Comparison of ENCODE assay signal across 18 mouse cellular contexts in the genomic region with DNA sequence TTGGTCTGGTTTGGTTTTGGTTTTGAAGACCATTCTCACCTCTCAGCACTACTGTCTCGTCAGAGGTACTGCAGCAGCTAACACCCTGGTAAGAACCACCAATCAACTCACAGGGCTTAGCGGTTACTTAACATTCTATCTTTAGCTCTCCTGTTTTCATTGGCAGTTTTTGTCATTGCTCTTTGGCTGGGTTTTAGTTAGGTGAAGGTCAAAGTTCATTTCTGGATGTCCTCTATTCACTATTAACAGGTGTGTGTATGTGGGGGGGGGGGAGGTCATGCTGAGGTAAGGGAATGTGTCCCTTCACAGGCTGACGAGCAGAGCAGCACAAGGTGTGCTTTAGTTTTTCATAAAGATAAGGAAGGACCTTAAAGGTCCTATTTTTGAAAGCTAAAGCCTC.
DNase-seq lines count a peak whose midpoint lies in the region; ATAC-seq and TF ChIP-seq lines count a peak whose summit lies in the region.
"Had no signal": no experiment of that assay in that cellular context is flagged by ENCODE, and none has a peak within 500 bp of the region (broad histone marks: within the 10 kb centered on the region; RNA-seq: fewer than 3 reads in every experiment).

No protein-coding gene starts in this region.

- DNase-seq in heart, postnatal 36 days: no peak
- peak; percentile 98 for DNase-seq in liver, adult 2 months (ENCODE audit: extremely low read depth, low read depth, low spot score)
- DNase-seq in liver: no peak
- peak; percentile 11 for DNase-seq in kidney, postnatal 14 days
- no peak for DNase-seq in layer of hippocampus, adult 9-10 months (ENCODE audit: low spot score)
- no peak for DNase-seq in limb, embryonic 10.5 days (ENCODE audit: low spot score)
- DNase-seq: adrenal gland, postnatal 25 days; cerebellum, adult 9-10 months; embryo, embryonic 11 days; lung, adult 18-20 months; lung, postnatal 36 days; right cerebral cortex, adult 18-20 months had no signal

- no peaks in the 10 kb centered on the region; the same call in 1 of the 2 replicates for H3K79me2 ChIP-seq in liver, adult 2 months (ENCODE audit: control insufficient read depth, insufficient read depth, low read length)

- WGBS in heart, embryonic 13.5 days: 38% methylated on average over 3 of the region's 3 CpGs
- 21% methylated on average over 3 of the region's 3 CpGs for WGBS in liver, adult 2 months
- 65% methylated on average over 3 of the region's 3 CpGs for WGBS in limb, embryonic 10.5 days

- TF ChIP-seq POLR2A in liver, adult 2 months (IDR thresholded peaks at IDR 0.05; ENCODE audit: extremely low read depth, insufficient read depth, low read length): no peak

- H3K27me3 ChIP-seq in heart, embryonic 13.5 days (replicated peaks): no peaks in the 10 kb centered on the region
- H3K27me3 ChIP-seq in liver, adult 2 months (ENCODE audit: control insufficient read depth, insufficient read depth, low read length): no peaks in the 10 kb centered on the region
- H3K27me3 ChIP-seq in limb, embryonic 10.5 days (ENCODE audit: low read depth, poor library complexity, severe bottlenecking): no peaks in the 10 kb centered on the region
- H3K27me3 ChIP-seq: forebrain, embryonic 12.5 days; hindbrain, embryonic 15.5 days had no signal

- intact Hi-C loops in heart, postnatal 36 days (cut with DNase I): loop anchor here (2.0 to 5.0 kb wide), 2 partner anchors 24 to 37 kb away; no protein-coding TSS in a partner anchor

- ATAC-seq in heart, embryonic 13.5 days (ENCODE audit: extremely low read depth, insufficient number of reproducible peaks, low FRiP score, low TSS enrichment): no peak
- ATAC-seq: intestine, postnatal 0 days had no signal

- H3K4me1 ChIP-seq in heart, embryonic 13.5 days: peaks cover 28% of the 10 kb centered on the region
- peaks cover 14% of the 10 kb centered on the region; the same call in 1 of the 2 replicates for H3K4me1 ChIP-seq in liver, adult 2 months (ENCODE audit: control insufficient read depth, insufficient read depth, low read length)
- peaks cover 20% of the 10 kb centered on the region for H3K4me1 ChIP-seq in limb, embryonic 10.5 days

- TF ChIP-seq CTCF in liver, adult 2 months (IDR thresholded peaks at IDR 0.05; ENCODE audit: low read depth, low read length): peak; percentile 2; the same call in 1 of the 2 replicates

- no peak overlapping the region for H3K9ac ChIP-seq in heart, embryonic 13.5 days
- peak overlapping the region; percentile 74 for H3K9ac ChIP-seq in liver, adult 2 months (ENCODE audit: low read depth, low read length)
- H3K9ac ChIP-seq: forebrain, embryonic 12.5 days; hindbrain, embryonic 15.5 days had no signal

- H3K9me3 ChIP-seq in heart, embryonic 13.5 days: no peaks in the 10 kb centered on the region
- H3K9me3 ChIP-seq in limb, embryonic 10.5 days (replicated peaks): no peaks in the 10 kb centered on the region
- H3K9me3 ChIP-seq: forebrain, embryonic 12.5 days; G1E; hindbrain, embryonic 15.5 days; midbrain, embryonic 10.5 days had no signal

- peak overlapping the region; percentile 18 for H3K4me2 ChIP-seq in heart, embryonic 13.5 days
- H3K4me2 ChIP-seq: forebrain, embryonic 12.5 days; hindbrain, embryonic 15.5 days had no signal

- H3K36me3 ChIP-seq in heart, embryonic 13.5 days: no peaks in the 10 kb centered on the region
- H3K36me3 ChIP-seq in liver, adult 2 months (ENCODE audit: control insufficient read depth, insufficient read depth, low read length): no peaks in the 10 kb centered on the region
- H3K36me3 ChIP-seq in limb, embryonic 10.5 days: no peaks in the 10 kb centered on the region
- H3K36me3 ChIP-seq: forebrain, embryonic 12.5 days; G1E; hindbrain, embryonic 15.5 days; midbrain, embryonic 10.5 days had no signal

- H3K4me3 ChIP-seq in heart, embryonic 13.5 days: no peak overlapping the region
- peak overlapping the region; percentile 12; the same call in 1 of the 2 replicates for H3K4me3 ChIP-seq in liver, adult 2 months (ENCODE audit: insufficient read depth, low read depth, low read length)
- H3K4me3 ChIP-seq in limb, embryonic 10.5 days: no peak overlapping the region
- H3K4me3 ChIP-seq: forebrain, embryonic 12.5 days; hindbrain, embryonic 15.5 days; midbrain, embryonic 10.5 days had no signal

- peak overlapping the region; percentile 61 for H3K27ac ChIP-seq in heart, embryonic 13.5 days (replicated peaks)
- peak overlapping the region; percentile 95 for H3K27ac ChIP-seq in liver, adult 2 months (replicated peaks; ENCODE audit: insufficient read depth, low read depth, low read length)
- H3K27ac ChIP-seq in limb, embryonic 10.5 days: no peak overlapping the region
- H3K27ac ChIP-seq: forebrain, embryonic 12.5 days; hindbrain, embryonic 15.5 days; midbrain, embryonic 10.5 days had no signal

Comparison
In these comparisons a context has a peak if more than half of its experiments do, and no peak if none do; other contexts are left out.
1. DNase-seq: peak in liver, adult 2 months (single experiment) and kidney, postnatal 14 days (single experiment); none in heart, postnatal 36 days (0 of 2), liver (single experiment), layer of hippocampus, adult 9-10 months (single experiment) and limb, embryonic 10.5 days (single experiment).